Mouse (Mus musculus): ENCODE data around the gene Cenpu.
"Not testable (repeated sequence)": the region's sequence is repeated elsewhere in the genome, so short reads cannot be mapped to it uniquely, and the experiment has no call there.

Cenpu gene

DNA sequence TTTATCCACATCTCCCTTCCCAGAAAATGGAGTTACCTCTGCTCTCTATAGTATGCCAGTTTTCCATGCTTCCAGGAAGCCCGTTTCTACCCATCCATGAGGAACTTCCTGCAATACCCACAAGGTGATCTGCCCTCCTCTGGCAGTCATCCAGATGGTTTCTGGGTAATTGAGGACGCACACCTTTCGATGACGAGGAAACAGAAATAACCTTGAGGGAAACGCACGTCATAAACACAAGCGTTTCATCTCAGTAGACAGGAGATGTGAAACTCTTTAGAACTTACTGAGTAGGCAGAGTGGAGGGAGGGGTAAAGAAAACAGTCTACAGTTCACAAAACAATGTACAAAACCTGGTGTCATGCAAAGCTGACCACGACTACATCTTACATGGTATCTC is 1.8 kb upstream of the Cenpu start:
- peak; percentile 83 for DNase-seq (ENCODE audit: low read depth, low spot score)

DNA sequence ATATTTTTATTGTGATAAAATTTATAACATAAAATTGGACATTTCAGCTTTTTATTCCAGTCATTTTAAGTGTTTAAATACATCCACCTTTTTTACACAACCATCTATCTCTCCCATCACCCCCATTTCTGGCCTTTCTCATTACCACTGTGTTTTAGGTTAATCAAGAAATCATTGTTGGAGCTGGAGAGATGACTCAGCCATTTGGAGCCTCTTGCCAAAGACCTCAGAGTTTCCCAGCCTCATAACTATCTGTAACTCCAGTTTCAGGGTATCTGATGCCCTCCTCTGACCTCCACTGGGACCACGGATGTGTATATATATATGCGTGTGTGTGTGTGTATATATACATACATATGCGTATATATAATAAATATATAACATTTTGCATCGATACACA is 799 bp upstream of the Cenpu start:
- peak; percentile 13 for DNase-seq (ENCODE audit: low read depth, low spot score)

GRCm38 (mm10) chr8:46552441-46552765 is 575 bp downstream of the Cenpu start:
- DNase-seq (ENCODE audit: low read depth, low spot score), result peak; percentile 39

- DNase-seq (ENCODE audit: low read depth, low spot score), result peak; percentile 39
These were observed 7.6 kb downstream of the Cenpu start for GRCm38 (mm10) chr8:46559428-46559827.

DNA sequence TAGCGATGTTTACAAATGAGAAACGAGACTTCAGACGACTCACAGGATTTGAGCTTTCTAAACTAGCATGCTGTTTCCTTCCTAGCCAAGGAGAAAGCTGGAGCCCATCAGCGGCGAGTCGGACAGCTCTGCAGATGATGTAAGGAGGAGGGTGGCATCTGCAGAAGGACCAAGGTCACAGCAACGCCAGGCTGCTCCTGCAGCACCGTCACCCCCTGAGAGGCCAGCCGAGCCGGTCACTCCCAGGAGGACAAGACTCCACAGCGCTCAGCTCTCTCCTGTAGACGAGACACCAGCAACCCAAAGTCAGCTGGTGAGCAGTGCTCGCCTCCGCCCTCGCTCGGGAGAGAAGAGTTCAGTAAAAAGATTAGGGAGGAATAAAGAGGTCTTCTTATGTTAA is 10.5 kb downstream of the Cenpu start:
- no peak for DNase-seq (ENCODE audit: low read depth, low spot score)

GRCm38 (mm10) chr8:46566914-46567529 is 15.2 kb downstream of the Cenpu start:
- DNase-seq (ENCODE audit: low read depth, low spot score), result no peak

DNA sequence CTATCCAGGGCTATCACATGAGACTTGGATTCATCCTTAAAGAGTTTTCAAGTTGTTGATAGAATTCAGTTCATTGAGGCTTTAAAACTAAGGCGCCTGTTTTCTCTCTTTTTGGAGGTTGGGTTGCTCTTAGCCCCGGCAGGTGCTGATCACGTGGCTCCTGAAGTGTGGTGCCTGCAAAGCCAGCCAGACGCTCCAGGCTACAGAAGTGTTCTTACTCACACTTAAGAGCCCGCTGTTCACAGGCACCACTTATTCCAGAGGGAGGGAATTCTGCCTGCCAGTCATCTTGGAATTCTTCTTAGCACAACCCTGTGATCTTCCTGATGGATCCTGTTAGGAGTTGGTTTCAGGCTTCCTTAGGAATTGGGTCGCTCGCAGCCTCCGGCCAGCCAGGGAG is 16.1 kb downstream of the Cenpu start:
- no peak for DNase-seq (ENCODE audit: low read depth, low spot score)

DNA sequence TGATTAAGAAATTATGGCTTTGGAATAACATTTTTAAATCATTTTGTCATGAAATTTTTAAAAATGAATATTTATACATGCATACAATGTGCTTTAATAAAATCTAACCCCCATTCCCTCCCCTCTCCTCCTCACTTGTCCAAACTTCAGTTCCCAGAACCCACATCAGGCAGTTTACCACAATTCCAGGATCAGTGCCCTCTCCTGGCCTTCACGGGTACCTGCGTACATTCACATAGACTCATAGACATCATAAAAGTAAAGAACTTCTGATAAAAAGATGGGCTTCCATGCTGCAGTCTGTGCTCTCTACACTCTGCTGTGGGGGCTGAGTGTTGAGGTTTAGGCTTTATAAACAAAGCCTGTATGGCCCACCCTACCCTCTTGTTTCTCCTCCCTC is 17.1 kb downstream of the Cenpu start:
- no peak for DNase-seq (ENCODE audit: low read depth, low spot score)

DNA sequence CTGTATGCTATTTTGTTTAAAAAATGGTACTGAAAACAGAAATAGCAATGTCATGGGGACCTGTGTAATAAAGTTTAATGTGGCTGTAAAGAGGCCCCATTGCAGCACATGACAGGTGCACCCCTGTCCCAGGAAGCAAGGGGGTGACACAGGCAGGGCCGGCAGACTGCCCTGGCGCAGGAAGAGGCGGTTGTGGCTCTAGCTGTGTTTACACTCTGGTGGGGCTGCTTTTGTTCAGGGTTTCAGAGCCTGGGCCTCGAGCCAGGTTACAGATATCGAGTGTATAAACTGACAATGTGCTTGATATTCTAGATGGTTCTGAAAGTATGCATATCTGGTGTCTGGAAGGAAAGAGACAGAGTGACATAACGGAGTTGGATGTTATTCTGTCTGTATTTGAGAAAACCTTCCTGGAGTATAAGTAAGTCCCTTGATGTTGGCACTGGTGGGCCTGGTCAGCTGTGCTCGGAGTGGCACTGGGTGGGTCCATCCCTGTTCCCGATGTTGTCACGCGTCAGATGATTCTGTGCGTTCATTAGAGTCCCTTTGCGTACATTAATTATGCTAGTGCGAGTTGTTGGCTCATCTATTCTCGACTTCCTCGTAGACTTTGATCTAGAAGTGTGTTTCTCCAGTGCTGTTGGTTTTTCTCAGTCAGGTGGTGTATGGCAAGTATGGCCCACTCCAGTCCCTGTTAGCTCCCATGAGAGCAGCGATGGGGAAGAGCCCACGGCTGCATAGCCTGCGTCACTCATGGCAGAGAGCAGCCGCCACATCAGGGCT is 18.0 kb downstream of the Cenpu start:
- DNase-seq (ENCODE audit: low read depth, low spot score), result no peak

DNA sequence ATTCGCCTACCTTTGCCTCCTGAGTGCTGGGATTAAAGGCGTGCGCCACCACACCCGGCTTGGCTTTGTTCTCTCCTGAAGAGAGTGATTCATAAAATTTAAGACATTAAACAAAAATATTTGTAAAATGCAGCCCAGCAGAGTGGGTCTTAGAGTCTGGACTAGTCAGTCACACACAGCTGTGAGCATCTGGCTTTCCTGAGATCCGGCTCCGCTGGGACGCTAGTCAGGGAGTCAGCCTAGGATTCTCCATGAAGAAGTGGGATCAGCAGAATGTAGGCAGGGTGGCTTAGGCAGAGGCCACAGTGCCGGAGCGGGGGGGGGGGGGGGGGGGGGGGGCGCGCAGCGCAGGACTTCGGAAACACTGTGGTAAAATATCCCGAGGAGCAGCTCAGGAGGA is 18.8 kb downstream of the Cenpu start:
- DNase-seq (ENCODE audit: low read depth, low spot score), result no peak

DNA sequence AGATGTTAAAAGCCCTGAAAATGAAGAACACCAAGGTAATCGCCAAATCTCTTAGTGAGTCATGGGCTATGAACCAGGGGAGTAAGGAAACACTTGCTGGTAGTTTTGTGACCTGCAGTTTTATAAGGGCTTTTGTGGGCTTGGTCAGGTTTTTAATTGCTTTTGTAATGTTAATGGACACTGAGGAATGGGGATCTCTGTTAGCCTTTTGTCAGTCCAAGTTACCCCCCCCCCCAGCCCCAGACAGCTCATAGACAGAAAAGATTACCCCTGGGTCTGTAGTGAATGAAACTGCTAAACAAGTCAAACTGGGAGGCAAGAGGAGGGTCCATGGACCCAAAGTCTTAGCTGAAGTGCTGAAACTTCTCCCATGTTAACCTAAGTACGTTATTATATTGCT is 21.6 kb downstream of the Cenpu start:
- DNase-seq (ENCODE audit: low read depth, low spot score), result no peak

GRCm38 (mm10) chr8:46573964-46574363 is 22.1 kb downstream of the Cenpu start:
- DNase-seq (ENCODE audit: low read depth, low spot score), result no peak

GRCm38 (mm10) chr8:46578794-46579193 is 27.0 kb downstream of the Cenpu start:
- DNase-seq (ENCODE audit: low read depth, low spot score), result no peak

DNA sequence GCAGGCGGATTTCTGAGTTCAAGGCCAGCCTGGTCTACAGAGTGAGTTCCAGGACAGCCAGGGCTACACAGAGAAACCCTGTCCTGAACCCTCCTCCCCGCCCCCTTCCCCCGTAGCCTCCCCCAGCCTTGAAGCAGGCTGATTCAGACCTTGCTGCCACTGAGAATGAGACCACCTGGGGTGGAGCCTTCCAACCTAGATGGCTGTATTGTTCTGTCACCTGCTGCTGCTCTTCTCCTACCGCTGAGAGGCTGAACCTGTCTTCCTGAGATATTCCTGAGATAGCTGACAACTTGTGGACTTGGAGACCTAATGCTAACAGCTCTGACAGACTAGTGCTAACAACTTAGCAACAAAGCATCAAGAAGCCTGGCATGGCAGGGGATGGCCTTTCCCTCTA is 32.5 kb downstream of the Cenpu start:
- DNase-seq (ENCODE audit: low read depth, low spot score), result not testable (repeated sequence)

GRCm38 (mm10) chr8:46585576-46585975 is 33.7 kb downstream of the Cenpu start:
- DNase-seq (ENCODE audit: low read depth, low spot score), result no peak

- no peak for DNase-seq (ENCODE audit: low read depth, low spot score)
These were observed 36.1 kb downstream of the Cenpu start for GRCm38 (mm10) chr8:46587911-46588310.

DNA sequence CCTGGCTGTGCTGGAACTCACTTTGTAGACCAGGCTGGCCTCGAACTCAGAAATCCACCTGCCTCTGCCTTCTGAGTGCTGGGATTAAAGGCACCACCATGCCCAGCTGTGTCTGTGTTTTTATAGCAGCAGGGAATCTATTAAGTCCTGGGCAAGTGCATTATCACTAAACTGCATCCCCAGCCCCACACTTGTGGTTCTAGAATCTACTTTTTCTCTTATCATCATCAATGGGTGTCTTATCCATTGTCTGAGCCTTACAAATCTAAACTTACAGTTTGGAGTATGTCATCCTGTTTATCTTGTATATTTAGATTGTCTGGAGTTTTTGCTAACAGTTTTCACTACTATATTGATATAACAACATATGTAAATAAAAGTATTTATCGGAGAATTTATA is 36.8 kb downstream of the Cenpu start:
- DNase-seq (ENCODE audit: low read depth, low spot score), result no peak

DNA sequence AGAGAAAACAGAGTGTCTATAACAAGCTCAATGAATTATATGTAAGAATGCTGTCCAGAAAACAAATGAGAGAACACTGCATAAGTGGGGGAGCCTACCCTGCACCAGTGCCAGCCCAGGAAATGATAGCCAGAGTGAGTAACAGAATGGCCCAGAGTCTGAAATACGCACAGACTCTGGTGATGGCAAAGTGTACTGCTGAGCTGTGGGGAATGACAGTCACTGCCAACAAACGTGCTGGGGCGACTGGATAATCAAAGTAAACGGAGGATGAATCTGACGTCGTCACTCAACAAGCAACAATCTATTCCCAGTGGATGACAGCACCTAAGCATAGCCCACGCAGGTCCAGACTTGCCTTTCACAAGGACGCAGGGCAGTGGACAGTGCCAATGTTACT is 41.2 kb downstream of the Cenpu start:
- no peak for DNase-seq (ENCODE audit: low read depth, low spot score)

- no peak for DNase-seq (ENCODE audit: low read depth, low spot score)
These were observed 41.9 kb downstream of the Cenpu start for GRCm38 (mm10) chr8:46593772-46594171.

DNA sequence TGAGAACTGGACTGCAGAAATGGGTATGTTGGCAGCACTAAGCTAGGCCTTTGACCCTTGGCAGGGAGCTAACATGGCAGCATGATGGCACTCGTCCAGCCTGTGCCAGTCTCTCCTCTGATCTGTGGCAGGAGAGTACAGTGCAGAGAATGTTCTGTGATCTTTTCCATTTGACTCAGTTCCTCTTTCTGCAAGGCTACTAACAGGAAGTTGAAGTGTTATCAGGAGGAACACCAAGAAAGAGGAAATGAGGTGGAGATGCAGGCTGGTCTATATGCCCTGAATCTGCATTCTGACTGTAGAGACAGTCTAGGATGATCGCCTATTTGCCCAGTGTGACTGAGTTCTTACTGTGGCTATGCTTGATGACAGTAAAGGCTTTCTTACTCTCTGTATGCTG is 43.8 kb downstream of the Cenpu start:
- no peak for DNase-seq (ENCODE audit: low read depth, low spot score)

DNA sequence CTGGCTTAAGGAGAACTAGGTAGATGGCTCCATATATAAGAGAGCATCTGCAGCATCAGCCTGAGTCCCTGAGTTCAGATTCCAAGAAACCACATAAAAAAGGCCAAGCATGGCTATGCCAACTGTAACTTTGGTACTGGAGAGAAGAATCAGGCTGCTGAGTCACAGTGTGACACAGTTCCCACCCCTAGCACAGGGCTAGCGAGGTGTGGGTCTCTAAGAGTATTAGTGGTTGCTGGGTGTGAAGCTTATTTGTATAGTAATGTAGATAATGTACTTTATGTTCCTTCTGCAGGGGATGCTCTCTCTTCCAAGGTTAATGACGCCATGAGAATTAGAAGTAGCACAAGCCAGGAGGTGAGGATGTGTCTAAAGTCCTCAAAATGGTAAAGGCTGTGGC is 44.7 kb downstream of the Cenpu start:
- no peak for DNase-seq (ENCODE audit: low read depth, low spot score)

DNA sequence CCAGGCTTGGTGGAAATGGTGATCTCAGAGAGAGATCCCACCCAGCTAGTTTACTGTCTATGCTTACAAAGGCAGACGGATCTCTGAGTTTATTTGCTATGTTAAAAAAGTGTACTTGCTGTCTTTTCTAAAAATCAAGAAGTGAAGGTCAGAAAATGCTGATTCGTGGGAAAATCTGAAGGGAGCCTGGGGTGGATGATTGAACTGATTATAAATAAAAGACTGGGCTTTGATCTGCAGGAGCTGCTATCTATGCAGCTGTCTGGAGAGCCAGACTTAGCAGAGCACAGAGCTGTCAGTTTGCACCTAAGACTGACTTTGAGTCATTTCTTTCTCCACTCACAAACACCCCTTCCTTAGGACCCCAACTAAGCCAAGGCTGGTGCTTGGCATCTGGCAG is 45.6 kb downstream of the Cenpu start:
- DNase-seq (ENCODE audit: low read depth, low spot score), result no peak

GRCm38 (mm10) chr8:46598114-46598513 is 46.3 kb downstream of the Cenpu start:
- no peak for DNase-seq (ENCODE audit: low read depth, low spot score)

DNA sequence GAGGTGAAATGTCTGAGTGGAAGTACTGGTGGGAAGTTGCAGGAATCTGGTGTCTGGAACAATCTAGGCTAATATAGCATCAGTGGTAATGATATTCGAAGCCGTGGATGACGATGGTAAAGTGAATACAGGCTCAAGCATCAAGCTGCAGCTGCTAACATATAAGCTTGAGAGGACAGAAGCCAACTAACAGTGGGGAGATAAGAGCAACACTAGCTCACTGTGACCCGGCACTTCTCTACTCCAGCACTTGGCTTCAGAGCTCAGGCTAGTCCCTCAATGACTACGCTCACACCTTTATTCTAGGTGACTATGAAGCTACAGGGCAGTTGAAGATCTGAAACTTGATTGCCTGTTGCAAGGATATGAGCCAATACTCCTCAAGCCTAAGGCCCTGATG is 46.9 kb downstream of the Cenpu start:
- DNase-seq (ENCODE audit: low read depth, low spot score), result no peak
